In the genomic region with DNA sequence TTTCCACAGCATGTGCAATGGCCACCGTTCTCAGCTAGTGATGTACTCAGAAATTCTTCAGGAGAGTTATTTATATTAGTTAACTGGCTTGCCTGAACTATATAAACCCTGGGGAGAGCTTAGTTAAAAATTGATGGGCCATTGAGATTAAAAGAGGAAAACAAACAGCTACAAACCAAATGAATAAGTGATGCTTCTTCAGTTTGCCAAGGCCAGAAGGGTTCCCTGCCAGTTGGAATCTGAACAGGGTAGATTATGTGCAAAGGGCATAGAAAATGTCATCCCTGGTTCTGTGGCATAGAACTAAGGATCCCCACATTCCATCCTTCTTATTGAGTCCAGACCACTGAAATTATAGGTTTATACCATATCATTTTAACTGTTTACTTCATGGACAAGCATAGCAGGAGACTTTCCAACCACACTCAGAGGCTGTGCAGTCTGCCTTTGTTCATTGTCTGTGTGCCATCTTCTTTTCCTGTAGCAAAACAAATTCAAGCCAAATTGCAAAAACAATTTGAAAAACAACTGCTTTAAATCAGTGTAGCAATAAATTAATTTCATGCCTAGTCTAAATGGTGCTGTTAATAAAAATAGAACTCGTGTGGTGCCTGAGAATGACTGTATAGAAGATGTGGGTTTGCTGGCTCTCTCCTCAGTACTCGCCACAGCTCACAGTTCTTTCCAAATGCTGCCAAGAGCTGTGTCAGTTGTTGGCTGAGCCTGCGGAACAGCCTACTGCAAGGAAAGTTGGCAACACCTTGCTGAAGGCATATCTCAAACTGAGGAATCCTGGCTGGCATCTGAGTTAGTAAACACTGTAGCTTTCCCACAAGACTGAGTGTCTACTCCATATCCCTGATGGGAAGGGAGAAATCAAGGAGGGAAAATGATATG, we compare ENCODE assay signal across 10 mouse cellular contexts.
DNase-seq lines count a peak whose midpoint lies in the region; ATAC-seq lines count a peak whose summit lies in the region.
"Had no signal": no experiment of that assay in that cellular context is flagged by ENCODE, and none has a peak within 500 bp of the region (broad histone marks: within the 10 kb centered on the region; RNA-seq: fewer than 3 reads in every experiment).

No protein-coding gene starts in this region.

- no peak for ATAC-seq in midbrain, embryonic 14.5 days (ENCODE audit: low FRiP score, low TSS enrichment)

- H3K27me3 ChIP-seq in midbrain, embryonic 14.5 days (ENCODE audit: control insufficient read depth, insufficient read depth, low read length): no peaks in the 10 kb centered on the region
- H3K27me3 ChIP-seq: heart, embryonic 13.5 days; liver, embryonic 13.5 days had no signal

- 80% methylated on average over 4 of the region's 4 CpGs for WGBS in midbrain, embryonic 14.5 days

- H3K27ac ChIP-seq in midbrain, embryonic 14.5 days (replicated peaks; ENCODE audit: low read depth, low read length): no peak overlapping the region
- H3K27ac ChIP-seq: heart, embryonic 13.5 days; liver, embryonic 13.5 days had no signal

- DNase-seq in gastrocnemius, postnatal 14 days: peak; percentile 3
- no peak for DNase-seq in gastrocnemius, postnatal 4 days (ENCODE audit: low spot score in 2 of 2)
- DNase-seq in Muller cell, postnatal 12 days (ENCODE audit: inconsistent ontology term): peak; percentile 61
- DNase-seq in cerebellum, postnatal 10 days: peak; percentile 85 to 87
- peak; percentile 22 to 23 for DNase-seq in layer of hippocampus, postnatal 36 days
- DNase-seq in urinary bladder, postnatal 10 days (ENCODE audit: low spot score): no peak
- DNase-seq in thymus, adult 18-20 months: no peak
- DNase-seq in midbrain, embryonic 14.5 days: no peak
- DNase-seq: liver, embryonic 13.5 days had no signal

- H3K36me3 ChIP-seq in midbrain, embryonic 14.5 days (ENCODE audit: control insufficient read depth, insufficient read depth, low read length): no peaks in the 10 kb centered on the region
- H3K36me3 ChIP-seq: heart, embryonic 13.5 days; liver, embryonic 13.5 days had no signal

- no peak overlapping the region for H3K4me3 ChIP-seq in midbrain, embryonic 14.5 days (replicated peaks; ENCODE audit: low read depth, low read length)
- H3K4me3 ChIP-seq: heart, embryonic 13.5 days; liver, embryonic 13.5 days had no signal

- no peak overlapping the region for H3K4me2 ChIP-seq in midbrain, embryonic 14.5 days (ENCODE audit: low read length)
- H3K4me2 ChIP-seq: heart, embryonic 13.5 days; liver, embryonic 13.5 days had no signal

- intact Hi-C loops in gastrocnemius, postnatal 14 days (cut with DNase I; ENCODE audit: low total_unique reads): no loop called here

- no peaks in the 10 kb centered on the region for H3K4me1 ChIP-seq in midbrain, embryonic 14.5 days (ENCODE audit: control insufficient read depth, insufficient read depth, low read length)
- H3K4me1 ChIP-seq: heart, embryonic 13.5 days; liver, embryonic 13.5 days had no signal

- H3K9me3 ChIP-seq in midbrain, embryonic 14.5 days (ENCODE audit: control insufficient read depth, low read length): no peaks in the 10 kb centered on the region
- H3K9me3 ChIP-seq: heart, embryonic 13.5 days; liver, embryonic 13.5 days had no signal

- no peak overlapping the region for H3K9ac ChIP-seq in midbrain, embryonic 14.5 days (replicated peaks; ENCODE audit: low read length)
- H3K9ac ChIP-seq: heart, embryonic 13.5 days; liver, embryonic 13.5 days had no signal

Comparison
In these comparisons a context has a peak if more than half of its experiments do, and no peak if none do; other contexts are left out.
1. DNase-seq: peak in gastrocnemius, postnatal 14 days (single experiment), Muller cell, postnatal 12 days (single experiment), cerebellum, postnatal 10 days (2 of 2) and layer of hippocampus, postnatal 36 days (2 of 2); none in gastrocnemius, postnatal 4 days (0 of 2), urinary bladder, postnatal 10 days (single experiment), thymus, adult 18-20 months (0 of 2) and midbrain, embryonic 14.5 days (single experiment).